Mouse (Mus musculus) forebrain, embryonic 15.5 days (tissue): Measurements from ENCODE around the gene Tubb4b. TPM values are rescaled to one million over a fixed set of nuclear protein-coding genes. Genes with fewer than 3 reads are reported as not detected.

Source experiments
- polyA plus RNA-seq: library from polyadenylated mRNA; unstranded; fragments of >200 nt; fragmentation: Nextera tagmentation; extraction: Ambion mirVana; gene quantifications from 2 replicates; pipeline ENCODE4 v1.2.1, GENCODE M21; 2015

The Tubb4b gene
- polyA plus RNA-seq, 1 experiment from 2014 or later: 409 TPM

Other genes with a start within 250 kb of the Tubb4b start
- gene Mrpl41, start 249.6 kb downstream of the Tubb4b start, polyA plus RNA-seq: 149 and 159 TPM in 2 replicates
- 3.8 and 4.0 TPM in 2 replicates for gene Pnpla7, start 248.7 kb downstream of the Tubb4b start, polyA plus RNA-seq
- gene Nsmf, start 170.3 kb downstream of the Tubb4b start, polyA plus RNA-seq: 194 and 209 TPM in 2 replicates
- not detected in 2 replicates for gene Entpd8, start 144.4 kb downstream of the Tubb4b start, polyA plus RNA-seq
- gene Noxa1, start 129.6 kb downstream of the Tubb4b start, polyA plus RNA-seq: not detected in 2 replicates
- 25.2 and 27.5 TPM in 2 replicates for gene Nrarp, start 43.9 kb downstream of the Tubb4b start, polyA plus RNA-seq
- 1.3 and 1.6 TPM in 2 replicates for gene Tor4a, start 27.8 kb downstream of the Tubb4b start, polyA plus RNA-seq
- gene Nelfb, start 13.2 kb downstream of the Tubb4b start, polyA plus RNA-seq: 96.7 and 102 TPM in 2 replicates
- not detected in 2 replicates for gene Stpg3, start 10.1 kb downstream of the Tubb4b start, polyA plus RNA-seq
- gene Fam166a, start 6.0 kb downstream of the Tubb4b start, polyA plus RNA-seq: 1.2 TPM in 1 of 2 replicates, not detected in the other
- gene Slc34a3, start 9.7 kb upstream of the Tubb4b start, polyA plus RNA-seq: not detected in 2 replicates
- not detected in 2 replicates for gene Rnf224, start 12.1 kb upstream of the Tubb4b start, polyA plus RNA-seq
- 79.1 and 80.4 TPM in 2 replicates for gene Rnf208, start 17.6 kb upstream of the Tubb4b start, polyA plus RNA-seq
- 0.20 TPM in 1 of 2 replicates, not detected in the other for gene Cysrt1, start 17.8 kb upstream of the Tubb4b start, polyA plus RNA-seq
- gene AL732309.1, start 22.2 kb upstream of the Tubb4b start, polyA plus RNA-seq: 6.5 and 6.8 TPM in 2 replicates
- 16.4 and 19.7 TPM in 2 replicates for gene Tmem203, start 30.7 kb upstream of the Tubb4b start, polyA plus RNA-seq
- gene Tprn, start 37.9 kb upstream of the Tubb4b start, polyA plus RNA-seq: 15.6 and 16.5 TPM in 2 replicates
- gene Ssna1, start 47.7 kb upstream of the Tubb4b start, polyA plus RNA-seq: 209 and 225 TPM in 2 replicates
- 148 and 150 TPM in 2 replicates for gene Anapc2, start 47.8 kb upstream of the Tubb4b start, polyA plus RNA-seq
- not detected in 2 replicates for gene Tmem210, start 63.4 kb upstream of the Tubb4b start, polyA plus RNA-seq
- gene Lrrc26, start 65.2 kb upstream of the Tubb4b start, polyA plus RNA-seq: not detected in 2 replicates
- 19.1 and 21.5 TPM in 2 replicates for gene Grin1, start 94.5 kb upstream of the Tubb4b start, polyA plus RNA-seq
- 52.6 and 61.1 TPM in 2 replicates for gene Man1b1, start 107.6 kb upstream of the Tubb4b start, polyA plus RNA-seq
- 25.5 and 29.3 TPM in 2 replicates for gene Dpp7, start 131.7 kb upstream of the Tubb4b start, polyA plus RNA-seq
- 4.1 and 5.1 TPM in 2 replicates for gene Uap1l1, start 141.0 kb upstream of the Tubb4b start, polyA plus RNA-seq
- gene Sapcd2, start 147.6 kb upstream of the Tubb4b start, polyA plus RNA-seq: 31.9 and 32.6 TPM in 2 replicates
- gene Entpd2, start 171.2 kb upstream of the Tubb4b start, polyA plus RNA-seq: 3.6 and 4.8 TPM in 2 replicates
- 406 and 408 TPM in 2 replicates for gene Npdc1, start 174.6 kb upstream of the Tubb4b start, polyA plus RNA-seq
- gene Fut7, start 198.6 kb upstream of the Tubb4b start, polyA plus RNA-seq: 0.20 TPM in 1 of 2 replicates, not detected in the other
- 11.6 and 14.1 TPM in 2 replicates for gene Abca2, start 204.0 kb upstream of the Tubb4b start, polyA plus RNA-seq
- 3.3 and 3.4 TPM in 2 replicates for gene Clic3, start 232.1 kb upstream of the Tubb4b start, polyA plus RNA-seq
- gene Paxx, start 236.4 kb upstream of the Tubb4b start, polyA plus RNA-seq: 100 and 101 TPM in 2 replicates
- 112 and 123 TPM in 2 replicates for gene Ptgds, start 245.3 kb upstream of the Tubb4b start, polyA plus RNA-seq